Mouse (Mus musculus): ENCODE data around the gene Sppl3.

- no peak for TF ChIP-seq CTCF (IDR thresholded peaks at IDR 0.05; ENCODE audit: low read depth, low read length)
- no peak for TF ChIP-seq POLR2A (IDR thresholded peaks at IDR 0.05; ENCODE audit: extremely low read depth, insufficient read depth, low read length)
Observed at GRCm38 (mm10) chr5:115053791-115054396, 43.0 kb downstream of the Sppl3 start.
